Mouse (Mus musculus): ENCODE data around the gene Fam168b. TPM values are rescaled to one million over a fixed set of nuclear protein-coding genes. Genes with fewer than 3 reads are reported as not detected.
A peak's percentile ranks its signal among the peaks of the same experiment; 100 is the strongest.

Fam168b gene
- total and polyA plus RNA-seq, 3 experiments, result 47.6 to 148 (median 50.6) TPM

DNA sequence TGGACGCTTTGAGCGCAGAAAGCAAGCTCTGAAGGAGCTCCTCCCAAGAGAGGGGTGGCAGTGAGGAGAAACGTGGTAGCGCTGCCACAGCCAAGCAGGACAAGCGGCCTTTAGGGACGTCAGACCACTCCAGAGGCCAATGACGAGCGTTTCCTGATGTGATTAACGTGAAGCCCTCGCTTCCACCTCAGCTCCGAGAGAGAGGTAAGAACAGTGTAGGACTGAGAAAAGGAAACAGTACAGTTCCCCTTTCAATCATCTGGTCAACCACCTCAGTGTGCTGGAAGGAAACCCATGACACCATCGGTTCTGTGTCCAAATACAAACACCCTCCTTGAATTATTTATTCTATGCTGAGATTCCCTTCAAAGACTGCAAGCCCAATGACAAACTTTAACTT is 3.6 kb downstream of the Fam168b start:
- Histone ChIP-seq H3K27ac (no peak overlapping the region; the same call in none of the 2 replicates), H3K79me2 (replicated peaks; ENCODE audit: control insufficient read depth, insufficient read depth, low read length) (peaks cover 9% of the 10 kb centered on the region), H3K27me3 (ENCODE audit: control insufficient read depth, insufficient read depth, low read length) (no peaks in the 10 kb centered on the region), H3K9ac (ENCODE audit: low read depth, low read length) (peak overlapping the region; percentile 38; the same call in 1 of the 2 replicates), H3K4me1 (ENCODE audit: control insufficient read depth, insufficient read depth, low read length) (peaks cover 32% of the 10 kb centered on the region), H3K4me3 (no peak overlapping the region), H3K36me3 (ENCODE audit: control insufficient read depth, insufficient read depth, low read length) (peaks cover 50% of the 10 kb centered on the region)
- 17% methylated on average over 12 of the region's 12 CpGs for WGBS
- TF ChIP-seq EP300 (IDR thresholded peaks at IDR 0.05; ENCODE audit: insufficient read depth, low read depth, low read length) (no peak), CTCF (IDR thresholded peaks at IDR 0.05) (no peak), POLR2A (IDR thresholded peaks at IDR 0.05; ENCODE audit: insufficient read depth, low read depth, low read length) (no peak)
- intact Hi-C loops (cut with DNase I), result no loop called here
- DNase-seq, result peak in 1 of 2 experiments; percentile 28

- intact Hi-C loops (cut with DNase I), result no loop called here
- no peak for TF ChIP-seq EP300 (IDR thresholded peaks at IDR 0.05; ENCODE audit: insufficient read depth, low read depth, low read length)
- no peak for TF ChIP-seq CTCF (IDR thresholded peaks at IDR 0.05)
- TF ChIP-seq POLR2A (IDR thresholded peaks at IDR 0.05; ENCODE audit: insufficient read depth, low read depth, low read length), result no peak
- no peak for DNase-seq
- WGBS, result 52% methylated on average over 6 of the region's 6 CpGs
- H3K27ac ChIP-seq, result no peak overlapping the region
- H3K4me3 ChIP-seq, result no peak overlapping the region
- no peak overlapping the region for H3K9ac ChIP-seq (ENCODE audit: low read depth, low read length)
- H3K79me2 ChIP-seq (replicated peaks; ENCODE audit: control insufficient read depth, insufficient read depth, low read length), result peaks cover 11% of the 10 kb centered on the region
- H3K4me1 ChIP-seq (ENCODE audit: control insufficient read depth, insufficient read depth, low read length), result peaks cover 33% of the 10 kb centered on the region
- H3K27me3 ChIP-seq (ENCODE audit: control insufficient read depth, insufficient read depth, low read length), result no peaks in the 10 kb centered on the region
- peaks cover 56% of the 10 kb centered on the region for H3K36me3 ChIP-seq (ENCODE audit: control insufficient read depth, insufficient read depth, low read length)
These were observed 4.7 kb downstream of the Fam168b start for GRCm38 (mm10) chr1:34837951-34838689.

- no peak overlapping the region for H3K9ac ChIP-seq (ENCODE audit: low read depth, low read length)
- H3K27ac ChIP-seq, result no peak overlapping the region
- 48% methylated on average over 2 of the region's 2 CpGs for WGBS
- peaks cover 25% of the 10 kb centered on the region for H3K4me1 ChIP-seq (ENCODE audit: control insufficient read depth, insufficient read depth, low read length)
- H3K27me3 ChIP-seq (ENCODE audit: control insufficient read depth, insufficient read depth, low read length), result no peaks in the 10 kb centered on the region
- DNase-seq, result no peak
- H3K4me3 ChIP-seq, result no peak overlapping the region
- peaks cover 61% of the 10 kb centered on the region for H3K36me3 ChIP-seq (ENCODE audit: control insufficient read depth, insufficient read depth, low read length)
- TF ChIP-seq POLR2A (IDR thresholded peaks at IDR 0.05; ENCODE audit: insufficient read depth, low read depth, low read length) (no peak), CTCF (IDR thresholded peaks at IDR 0.05) (no peak), EP300 (IDR thresholded peaks at IDR 0.05; ENCODE audit: insufficient read depth, low read depth, low read length) (no peak)
- intact Hi-C loops (cut with DNase I), result no loop called here
- peaks cover 12% of the 10 kb centered on the region for H3K79me2 ChIP-seq (replicated peaks; ENCODE audit: control insufficient read depth, insufficient read depth, low read length)
These were observed 8.0 kb downstream of the Fam168b start for GRCm38 (mm10) chr1:34834904-34835303.

DNA sequence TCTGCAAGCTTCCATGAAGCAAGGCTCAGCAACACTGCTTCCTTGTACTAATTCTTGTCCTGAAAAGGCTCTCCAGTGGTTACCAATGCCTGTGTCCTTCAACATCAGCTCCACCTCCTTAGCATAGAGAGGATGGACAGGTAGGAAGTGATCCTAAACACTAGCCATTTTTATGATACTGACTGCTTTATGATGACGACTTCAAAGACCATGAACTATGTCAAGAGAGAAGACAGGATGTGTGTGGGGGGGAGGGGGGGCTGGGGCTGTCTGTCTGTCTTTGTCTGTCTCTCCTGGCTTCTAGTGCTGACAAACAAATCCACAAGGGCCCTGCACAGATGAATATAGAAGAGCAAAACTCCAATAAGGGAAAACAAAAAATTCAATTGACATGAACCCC is 11.5 kb downstream of the Fam168b start:
- Histone ChIP-seq H3K36me3 (ENCODE audit: control insufficient read depth, insufficient read depth, low read length) (peaks cover 58% of the 10 kb centered on the region), H3K27me3 (ENCODE audit: control insufficient read depth, insufficient read depth, low read length) (no peaks in the 10 kb centered on the region), H3K4me1 (ENCODE audit: control insufficient read depth, insufficient read depth, low read length) (peaks cover 24% of the 10 kb centered on the region), H3K27ac (no peak overlapping the region), H3K9ac (ENCODE audit: low read depth, low read length) (no peak overlapping the region), H3K4me3 (no peak overlapping the region), H3K79me2 (replicated peaks; ENCODE audit: control insufficient read depth, insufficient read depth, low read length) (peaks cover 18% of the 10 kb centered on the region)
- intact Hi-C loops (cut with DNase I), result no loop called here
- TF ChIP-seq EP300 (IDR thresholded peaks at IDR 0.05; ENCODE audit: insufficient read depth, low read depth, low read length) (no peak), POLR2A (IDR thresholded peaks at IDR 0.05; ENCODE audit: insufficient read depth, low read depth, low read length) (no peak), CTCF (IDR thresholded peaks at IDR 0.05) (no peak)
- no peak for DNase-seq
- 20% methylated on average over 1 of the region's 1 CpGs for WGBS

- DNase-seq, result no peak
- no peak overlapping the region for H3K9ac ChIP-seq (ENCODE audit: low read depth, low read length)
- H3K4me3 ChIP-seq, result no peak overlapping the region
- H3K27ac ChIP-seq, result no peak overlapping the region
- intact Hi-C loops (cut with DNase I), result no loop called here
- H3K4me1 ChIP-seq (ENCODE audit: control insufficient read depth, insufficient read depth, low read length), result peaks cover 22% of the 10 kb centered on the region
- peaks cover 16% of the 10 kb centered on the region for H3K79me2 ChIP-seq (replicated peaks; ENCODE audit: control insufficient read depth, insufficient read depth, low read length)
- TF ChIP-seq EP300 (IDR thresholded peaks at IDR 0.05; ENCODE audit: insufficient read depth, low read depth, low read length) (no peak), POLR2A (IDR thresholded peaks at IDR 0.05; ENCODE audit: insufficient read depth, low read depth, low read length) (no peak), CTCF (IDR thresholded peaks at IDR 0.05) (no peak)
- 48% methylated on average over 2 of the region's 2 CpGs for WGBS
- no peaks in the 10 kb centered on the region for H3K27me3 ChIP-seq (ENCODE audit: control insufficient read depth, insufficient read depth, low read length)
- peaks cover 60% of the 10 kb centered on the region for H3K36me3 ChIP-seq (ENCODE audit: control insufficient read depth, insufficient read depth, low read length)
These were observed 11.9 kb downstream of the Fam168b start for GRCm38 (mm10) chr1:34830934-34831333.

DNA sequence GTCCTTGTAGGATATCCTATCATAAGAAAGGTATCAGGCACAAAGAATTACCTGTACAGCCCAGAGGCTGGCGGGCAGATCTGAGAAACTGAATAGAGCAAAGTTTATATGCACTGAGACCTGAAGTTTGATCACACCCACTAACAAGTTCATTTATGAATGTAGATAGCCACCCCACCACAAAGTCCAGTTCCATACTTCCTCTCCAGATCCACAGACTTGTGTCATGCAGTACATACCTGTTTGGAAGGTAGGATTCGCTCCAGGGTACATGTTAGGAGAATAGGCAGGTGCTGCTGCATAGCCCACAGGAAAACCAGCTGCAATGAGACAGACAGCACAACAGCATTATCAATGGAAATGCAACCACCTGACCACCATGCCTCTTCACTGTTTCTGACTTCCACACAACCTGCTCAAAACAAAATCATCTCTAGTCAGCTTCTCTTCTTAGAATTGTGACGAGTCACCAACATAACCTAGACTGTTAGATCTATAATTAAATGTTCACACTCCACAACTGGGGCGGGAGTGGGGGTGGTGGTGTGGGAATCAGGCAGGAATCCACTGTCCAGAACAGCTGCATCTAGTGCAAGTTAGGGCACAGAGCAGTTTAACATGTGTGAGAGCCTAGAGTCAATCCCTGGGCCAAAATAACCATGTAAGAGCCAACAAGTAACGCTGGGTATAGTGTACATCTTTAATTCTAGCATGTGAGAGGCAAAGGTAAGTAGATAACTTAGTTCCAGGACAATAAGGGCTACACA is 14.2 kb downstream of the Fam168b start:
- Histone ChIP-seq H3K27ac (no peak overlapping the region), H3K4me3 (no peak overlapping the region), H3K36me3 (ENCODE audit: control insufficient read depth, insufficient read depth, low read length) (peaks cover 41% of the 10 kb centered on the region), H3K79me2 (replicated peaks; ENCODE audit: control insufficient read depth, insufficient read depth, low read length) (peaks cover 12% of the 10 kb centered on the region), H3K27me3 (ENCODE audit: control insufficient read depth, insufficient read depth, low read length) (no peaks in the 10 kb centered on the region), H3K4me1 (ENCODE audit: control insufficient read depth, insufficient read depth, low read length) (peaks cover 16% of the 10 kb centered on the region), H3K9ac (ENCODE audit: low read depth, low read length) (no peak overlapping the region)
- TF ChIP-seq CTCF (IDR thresholded peaks at IDR 0.05) (no peak), EP300 (IDR thresholded peaks at IDR 0.05; ENCODE audit: insufficient read depth, low read depth, low read length) (no peak), POLR2A (IDR thresholded peaks at IDR 0.05; ENCODE audit: insufficient read depth, low read depth, low read length) (no peak)
- 73% methylated on average over 5 of the region's 5 CpGs for WGBS
- intact Hi-C loops (cut with DNase I), result no loop called here
- DNase-seq, result no peak
